Mouse (Mus musculus) urinary bladder, postnatal 36 days (tissue): ENCODE data around the gene 1110051M20Rik.

ENCODE experiments used
- DNase-seq, 2 experiments: peaks; one replicate each; pipeline ENCODE4 v3.0.0; 2022; ENCODE audit warnings: low spot score in 2 of 2, mixed read lengths in 1 of 2

1110051M20Rik gene

DNA sequence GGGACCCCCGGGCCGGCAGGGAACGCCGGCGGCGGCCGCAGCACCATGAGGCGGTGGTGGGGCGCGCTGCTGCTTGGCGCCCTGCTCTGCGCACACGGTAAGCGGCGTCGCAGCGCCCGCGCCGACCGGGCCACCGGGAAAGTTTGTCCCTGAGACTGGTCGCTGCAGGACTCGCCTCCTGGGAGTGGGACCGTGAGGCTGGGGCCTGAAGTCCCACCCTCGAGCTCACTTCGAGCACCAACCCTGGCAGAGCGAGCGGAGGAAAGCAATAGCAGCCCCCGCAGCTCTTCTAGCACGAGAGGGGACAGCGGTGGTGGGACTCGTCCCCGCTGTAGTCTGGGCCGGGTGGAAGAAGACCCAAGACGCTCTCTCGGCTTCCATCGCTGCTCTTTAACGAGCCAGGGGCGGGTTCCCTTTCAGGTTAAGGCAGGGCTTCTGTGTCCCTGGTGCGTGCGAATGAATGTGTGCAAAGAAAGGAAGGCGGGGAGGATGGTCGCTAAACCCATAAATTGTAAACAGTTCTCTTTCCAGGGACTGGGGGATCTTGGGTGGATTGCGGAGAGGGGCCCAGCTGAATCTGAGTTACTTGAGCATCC is 13.2 kb upstream of the 1110051M20Rik start:
- no peak for DNase-seq

DNA sequence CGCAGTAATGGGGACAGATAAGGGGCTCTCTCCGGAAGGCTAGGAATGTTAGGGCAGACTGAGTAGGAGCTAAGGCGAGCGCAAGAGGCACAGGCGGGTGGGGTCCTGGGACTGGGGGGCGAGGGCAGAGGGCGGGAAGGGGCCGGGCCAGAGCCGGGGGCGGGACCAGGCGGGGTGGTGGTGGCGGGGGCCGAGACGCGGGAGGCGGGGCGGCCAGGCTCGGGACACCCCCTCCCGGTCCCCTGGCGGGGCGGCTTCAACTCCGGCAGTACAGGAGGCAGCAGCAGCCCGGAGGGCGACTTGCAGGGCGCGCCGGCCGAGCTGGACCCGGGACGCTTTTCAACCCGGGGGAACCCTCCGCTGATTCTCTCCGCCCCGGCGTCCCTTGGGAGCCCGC is 12.8 kb upstream of the 1110051M20Rik start, which contains the start of gene Lrp4:
Gene Lrp4, plus strand, starts transcription at position 253 of the 397 bp plus-strand sequence.
- DNase-seq = peak; percentile 51 to 55

- DNase-seq = no peak
Observed at GRCm38 (mm10) chr2:91456491-91457100, 12.1 kb upstream of the 1110051M20Rik start.

GRCm38 (mm10) chr2:91455826-91456225 is 11.3 kb upstream of the 1110051M20Rik start:
- no peak for DNase-seq

DNA sequence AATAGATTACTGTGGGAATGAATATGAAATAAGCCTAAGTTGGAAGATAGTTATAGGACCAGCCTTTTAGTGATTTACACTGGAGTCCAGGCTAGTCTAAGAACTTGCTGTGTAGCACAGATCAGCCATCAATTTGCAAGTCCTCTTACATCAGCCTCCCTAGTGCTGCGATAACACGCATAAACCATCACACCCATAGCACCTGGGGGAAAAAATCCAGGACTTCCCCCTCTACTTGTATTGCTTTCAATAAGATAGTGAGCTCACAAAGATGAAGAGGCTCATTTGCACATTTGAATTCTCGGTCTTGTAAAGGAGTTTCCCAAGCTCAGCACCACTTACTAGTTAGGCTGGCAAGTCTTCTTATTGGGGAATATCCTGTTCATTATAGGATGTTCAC is 9.9 kb upstream of the 1110051M20Rik start:
- no peak for DNase-seq

DNA sequence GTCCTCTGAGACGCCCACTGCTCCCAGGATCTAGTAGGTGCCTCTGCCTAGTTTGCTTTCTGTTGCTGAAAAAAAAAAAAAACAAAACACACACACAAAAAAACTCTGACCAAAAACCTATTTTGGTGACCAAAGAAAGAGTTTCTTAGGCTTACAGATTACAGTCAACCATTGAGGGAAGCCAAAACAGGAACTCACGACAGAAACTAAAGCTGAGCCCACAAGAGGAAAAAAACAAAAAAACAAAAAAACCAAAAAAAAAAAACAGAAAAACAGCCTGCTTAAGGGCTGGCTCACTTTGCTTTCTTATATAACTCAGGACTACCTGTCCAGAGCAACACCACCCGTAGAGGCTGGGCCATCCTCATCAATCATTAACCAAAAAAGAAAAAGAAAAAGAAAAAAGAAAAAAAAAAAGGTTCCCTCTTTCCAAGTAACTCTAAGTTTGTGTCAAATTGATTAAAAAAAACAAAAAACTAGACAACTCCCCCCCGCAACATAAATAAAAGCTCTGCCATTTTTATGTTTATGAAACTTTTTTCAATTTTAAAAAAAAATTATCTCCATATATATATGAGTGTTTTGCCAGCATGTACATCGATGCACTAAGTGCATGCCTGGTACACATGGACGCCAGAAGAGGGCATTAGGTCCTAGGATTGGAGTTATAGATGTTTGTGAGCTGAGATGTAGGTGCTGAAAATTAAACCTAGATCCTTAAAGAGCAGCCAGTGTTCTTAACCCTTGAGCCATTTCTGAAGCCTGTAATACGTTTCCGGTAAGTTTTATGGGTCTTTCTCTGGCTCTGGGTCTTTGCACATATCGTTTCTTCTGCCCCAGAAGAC is 8.9 kb upstream of the 1110051M20Rik start:
- DNase-seq = no peak

GRCm38 (mm10) chr2:91452658-91453057 is 8.2 kb upstream of the 1110051M20Rik start:
- no peak for DNase-seq

DNA sequence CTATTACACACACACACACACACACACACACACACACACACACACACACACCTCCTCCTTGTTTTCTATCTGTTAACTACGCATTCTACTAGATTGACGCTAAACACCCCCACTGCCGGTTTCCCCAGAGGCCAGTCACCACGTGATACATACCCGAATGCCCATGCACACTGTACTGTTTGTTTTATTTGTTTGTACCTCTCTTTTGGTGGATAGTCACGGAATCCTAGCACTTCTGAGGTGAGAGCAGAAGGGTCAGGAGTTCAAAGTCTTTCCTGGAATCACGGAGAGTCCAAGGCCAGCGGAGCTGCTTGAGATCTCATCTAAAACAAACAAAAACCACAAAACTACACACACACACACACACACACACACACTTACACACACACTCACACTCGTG is 5.8 kb upstream of the 1110051M20Rik start:
- DNase-seq = no peak

GRCm38 (mm10) chr2:91449662-91450061 is 5.2 kb upstream of the 1110051M20Rik start:
- no peak for DNase-seq

DNA sequence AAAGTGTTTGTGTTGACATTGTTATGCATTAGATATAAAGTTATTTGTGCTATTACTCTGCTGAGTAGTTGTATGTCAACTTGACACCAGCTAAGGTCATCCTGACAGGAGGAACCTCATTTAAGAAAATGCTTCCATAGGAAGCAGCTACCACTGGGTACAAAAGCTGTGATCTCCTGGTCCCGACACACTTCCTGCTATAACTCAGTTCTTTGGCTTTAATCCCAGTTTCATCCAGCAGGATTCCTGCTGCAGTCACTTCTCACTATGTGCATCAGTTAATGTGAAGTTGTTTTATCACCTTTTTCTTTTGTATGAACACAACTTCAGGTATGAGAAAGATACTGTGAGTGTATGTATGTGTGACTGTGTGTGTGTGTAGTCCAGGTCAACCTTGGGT is 2.3 kb downstream of the 1110051M20Rik start:
- DNase-seq = no peak

- no peak for DNase-seq
Observed at GRCm38 (mm10) chr2:91441715-91442114, 2.8 kb downstream of the 1110051M20Rik start.

DNA sequence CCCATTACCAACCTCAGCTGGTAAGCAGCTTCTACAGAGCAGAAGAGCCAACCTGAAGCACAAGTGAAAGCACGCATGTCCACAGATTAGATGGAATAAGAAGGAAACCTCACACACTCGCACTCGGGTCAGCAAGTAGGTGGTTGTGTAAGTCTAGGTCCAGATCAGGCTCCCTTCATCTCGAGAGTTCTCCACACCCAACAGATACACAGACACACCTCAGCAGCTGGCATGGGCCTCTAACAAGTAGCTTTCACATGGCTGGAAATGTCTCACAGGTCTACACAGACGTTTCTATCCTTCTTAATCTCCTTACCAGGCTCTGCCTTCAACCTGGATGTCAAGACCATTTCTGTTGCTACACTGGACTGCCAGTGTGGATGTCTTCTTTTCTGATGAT is 3.8 kb downstream of the 1110051M20Rik start:
- DNase-seq = no peak

DNA sequence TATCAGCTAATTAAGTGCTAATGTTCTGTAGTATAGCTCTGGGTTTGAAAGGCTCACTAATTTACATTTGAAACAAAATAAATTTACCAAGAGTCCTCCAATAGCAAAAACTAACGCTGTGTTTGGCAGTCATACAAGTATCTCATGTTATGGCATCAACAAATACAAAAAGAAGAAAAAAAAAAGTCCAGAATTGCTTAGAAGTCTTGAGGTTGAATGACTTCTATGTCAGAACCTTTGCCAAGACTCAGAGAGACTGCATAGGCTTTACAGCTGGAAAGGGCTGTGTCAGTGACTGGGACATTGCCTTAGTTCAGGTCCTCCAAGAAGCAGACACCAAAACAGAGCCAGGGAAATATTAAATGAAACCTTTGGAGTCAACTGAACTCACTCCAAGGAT is 4.6 kb downstream of the 1110051M20Rik start:
- DNase-seq = no peak

- DNase-seq = no peak
Observed at GRCm38 (mm10) chr2:91439271-91439670, 5.2 kb downstream of the 1110051M20Rik start.

- no peak for DNase-seq
Observed at GRCm38 (mm10) chr2:91437116-91437815, 7.2 kb downstream of the 1110051M20Rik start.

- no peak for DNase-seq
Observed at GRCm38 (mm10) chr2:91436713-91437112, 7.8 kb downstream of the 1110051M20Rik start.

DNA sequence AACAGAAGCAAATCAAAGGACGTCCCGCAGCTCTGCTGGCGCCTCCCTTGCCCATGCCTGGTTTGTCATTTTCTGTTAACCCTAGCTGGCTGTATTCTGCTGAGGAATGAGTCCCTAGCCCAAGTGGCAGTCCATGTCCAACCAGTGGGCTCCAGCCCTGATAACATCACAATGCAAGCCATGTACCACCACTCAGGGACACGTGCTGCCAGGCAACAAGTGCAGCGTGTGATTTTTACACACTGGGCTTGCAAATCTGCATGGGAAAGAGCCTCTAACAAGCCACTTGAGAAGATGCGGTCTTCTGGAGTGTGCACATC is 13.9 kb downstream of the 1110051M20Rik start:
- no peak for DNase-seq

- DNase-seq = no peak
Observed at GRCm38 (mm10) chr2:91429915-91430599, 14.4 kb downstream of the 1110051M20Rik start.

- no peak for DNase-seq
Observed at GRCm38 (mm10) chr2:91429146-91429545, 15.4 kb downstream of the 1110051M20Rik start.

- no peak for DNase-seq
Observed at GRCm38 (mm10) chr2:91426321-91426720, 18.2 kb downstream of the 1110051M20Rik start.

DNA sequence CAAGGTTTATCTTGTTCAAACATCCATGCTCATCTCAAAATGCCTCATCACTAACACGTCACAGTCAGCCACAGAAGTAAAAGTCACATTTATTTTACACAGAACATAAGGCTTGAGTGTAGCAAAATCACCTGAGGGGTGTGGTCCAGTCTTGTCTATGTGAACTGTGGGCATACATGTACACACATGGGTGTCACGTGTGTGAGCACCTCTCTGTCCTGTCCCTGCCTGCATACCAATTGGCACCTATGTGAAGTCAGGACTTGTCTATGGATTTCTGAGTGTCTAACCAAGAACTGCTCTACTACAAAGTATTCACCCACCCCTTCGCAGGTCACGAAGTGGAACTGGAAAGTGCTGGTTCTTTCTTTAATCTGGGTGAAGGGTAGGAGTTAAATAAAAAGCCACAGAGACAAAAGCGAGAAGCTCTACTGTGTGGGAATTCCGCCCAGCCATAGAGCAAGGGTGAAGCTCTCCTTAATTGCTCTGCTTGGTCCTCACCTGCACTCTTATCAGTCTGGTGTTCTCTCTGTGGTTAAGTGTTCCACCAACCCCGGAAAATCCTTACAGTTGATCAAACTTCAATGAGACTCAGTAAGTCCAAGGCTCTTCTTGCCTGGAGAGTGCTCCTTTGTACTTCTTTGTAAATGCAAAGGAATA is 20.3 kb downstream of the 1110051M20Rik start:
- DNase-seq = peak; percentile 2 to 7
